Mouse (Mus musculus) midbrain, embryonic 13.5 days (tissue): ENCODE measurements at regions not wholly inside any gene's neighbourhood (a gene's known extent, or its start where the extent isn't known, plus 50 kb on each side); places are given as distances from the start of the nearest gene placed in this dataset.

ENCODE experiments used
- ATAC-seq: fragments of 200-750 bp; cut with Nextera tagmentation; 2 replicates; pipeline ENCODE4 v1.8.0; 2017; ENCODE audit warnings: mild to moderate bottlenecking, moderate TSS enrichment, moderate library complexity
- H3K27ac ChIP-seq: fragments of 300-500 bp; sonication (generic); 2 replicates; pipeline ENCODE4 v1.5.1; 2015; ENCODE audit warnings: inconsistent platforms, mild to moderate bottlenecking, moderate library complexity
- H3K27me3 ChIP-seq: fragments of 300-500 bp; sonication (generic); 2 replicates; pipeline ENCODE4 v1.6.1; 2015; ENCODE audit warnings: mild to moderate bottlenecking, inconsistent platforms
- H3K36me3 ChIP-seq: fragments of 300-500 bp; sonication (generic); 2 replicates; pipeline ENCODE4 v1.6.1; 2015; ENCODE audit warnings: mild to moderate bottlenecking, inconsistent platforms
- H3K4me1 ChIP-seq: fragments of 300-500 bp; sonication (generic); replicated peaks from 2 replicates; pipeline ENCODE4 v1.6.1; 2015; ENCODE audit warnings: inconsistent platforms
- H3K4me2 ChIP-seq: fragments of 300-500 bp; sonication (generic); replicated peaks from 2 replicates; pipeline ENCODE4 v1.6.1; 2015; ENCODE audit warnings: moderate library complexity, mild to moderate bottlenecking, inconsistent platforms
- H3K4me3 ChIP-seq: fragments of 300-500 bp; sonication (generic); replicated peaks from 2 replicates; pipeline ENCODE4 v1.5.1; 2015; ENCODE audit warnings: mild to moderate bottlenecking, inconsistent platforms
- H3K9ac ChIP-seq: fragments of 300-500 bp; sonication (generic); replicated peaks from 2 replicates; pipeline ENCODE4 v1.6.1; 2015; ENCODE audit warnings: mild to moderate bottlenecking, inconsistent platforms
- H3K9me3 ChIP-seq: fragments of 300-500 bp; sonication (generic); 2 replicates; pipeline ENCODE4 v1.6.1; 2016; ENCODE audit warnings: mild to moderate bottlenecking, inconsistent platforms
- WGBS: fragments of 180-500 bp; shearing (Covaris S2); methylation state at CpG from one replicate; pipeline ENCODE4 v1.1.7; 2015; 5-methylcytosine and 5-hydroxymethylcytosine counted together

DNA sequence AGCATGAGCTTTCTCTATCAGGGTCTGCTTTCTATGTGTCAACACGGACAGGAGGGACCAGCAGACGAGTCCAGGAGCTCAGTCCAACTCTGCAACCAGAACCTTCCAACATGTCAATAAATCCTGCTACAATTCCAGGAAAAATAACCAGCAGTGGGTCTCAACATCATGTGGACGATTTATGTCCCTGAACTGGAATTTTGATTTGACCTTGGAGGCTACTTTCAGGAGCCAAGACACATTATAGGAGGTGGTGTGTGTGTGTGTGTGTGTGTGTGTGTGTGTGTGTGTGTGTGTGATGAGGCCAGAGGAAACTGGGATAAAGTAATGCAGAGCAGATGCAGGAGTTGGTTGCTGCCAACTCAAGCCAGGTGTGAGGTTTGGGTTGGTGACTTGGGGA lies 107.8 kb downstream of the Edn3 start:
- Histone ChIP-seq H3K27me3 (no peaks in the 10 kb centered on the region), H3K27ac (no peak overlapping the region), H3K9ac (no peak overlapping the region), H3K36me3 (no peaks in the 10 kb centered on the region), H3K9me3 (no peaks in the 10 kb centered on the region), H3K4me3 (no peak overlapping the region), H3K4me1 (peaks cover 8% of the 10 kb centered on the region), H3K4me2 (no peak overlapping the region)
- ATAC-seq, result no peak
- 80% methylated on average over 3 of the region's 3 CpGs for WGBS

DNA sequence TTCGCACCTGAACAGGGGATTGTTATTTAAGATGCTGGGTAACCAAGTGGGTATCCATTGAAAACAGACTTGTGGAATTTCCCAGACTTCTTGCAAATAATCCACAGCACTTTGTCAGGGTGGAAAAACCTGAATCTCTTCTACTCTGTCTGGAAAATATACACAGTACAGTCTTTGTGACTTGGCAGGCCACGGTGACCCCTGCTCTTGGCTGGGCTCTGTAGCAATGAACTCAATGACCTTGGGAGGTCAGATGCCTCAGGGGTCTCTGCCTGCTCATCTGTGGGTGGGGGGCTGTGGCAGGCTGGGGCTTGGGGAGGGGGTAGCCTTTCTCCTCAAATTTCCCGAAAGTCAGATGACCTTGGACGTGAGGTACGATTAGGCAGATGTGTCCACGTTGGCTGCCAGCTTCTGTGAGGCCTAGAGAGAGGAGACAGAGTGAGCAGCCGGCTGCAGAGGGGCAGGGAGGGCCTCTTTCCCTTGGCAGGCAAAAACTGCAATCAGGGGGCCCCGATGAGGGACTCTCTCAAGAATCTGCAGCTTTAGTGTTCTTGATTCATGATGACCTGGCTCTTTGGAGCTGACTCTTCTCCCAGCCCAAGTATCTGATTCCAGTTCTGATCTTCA lies 108.4 kb downstream of the Edn3 start:
- Histone ChIP-seq H3K36me3 (no peaks in the 10 kb centered on the region), H3K4me3 (no peak overlapping the region), H3K4me2 (no peak overlapping the region), H3K9me3 (no peaks in the 10 kb centered on the region), H3K27ac (no peak overlapping the region), H3K27me3 (no peaks in the 10 kb centered on the region), H3K4me1 (peaks cover 8% of the 10 kb centered on the region), H3K9ac (no peak overlapping the region)
- WGBS, result 73% methylated on average over 8 of the region's 8 CpGs
- no peak for ATAC-seq

DNA sequence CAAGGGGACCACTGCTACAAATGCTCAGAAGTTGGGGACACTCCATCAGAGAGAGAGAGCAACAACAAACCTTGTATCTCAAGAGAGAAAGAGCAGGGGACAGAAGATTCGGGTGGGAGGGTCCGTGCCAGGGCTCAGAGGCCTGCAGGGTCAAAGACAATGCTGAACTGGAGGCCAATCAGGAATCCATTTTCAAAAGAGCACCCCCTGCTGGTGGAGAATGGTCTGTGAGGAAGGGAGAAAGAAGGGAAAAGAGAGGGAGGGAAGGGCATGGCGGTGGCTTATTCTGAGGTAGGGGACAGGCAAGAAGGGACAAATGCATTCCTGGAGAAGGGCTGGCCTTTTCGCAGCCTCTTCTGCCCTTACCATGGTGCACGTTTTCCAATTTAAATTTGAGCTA lies 109.9 kb downstream of the Edn3 start:
- H3K4me2 ChIP-seq, result no peak overlapping the region
- no peak overlapping the region for H3K4me3 ChIP-seq
- H3K4me1 ChIP-seq, result peaks cover 8% of the 10 kb centered on the region
- H3K36me3 ChIP-seq, result no peaks in the 10 kb centered on the region
- 56% methylated on average over 5 of the region's 5 CpGs for WGBS
- ATAC-seq, result 0 out of 2 replicates have a peak, but pooled peaks have one; percentile 25
- H3K9me3 ChIP-seq, result no peaks in the 10 kb centered on the region
- no peaks in the 10 kb centered on the region for H3K27me3 ChIP-seq
- H3K27ac ChIP-seq, result no peak overlapping the region
- no peak overlapping the region for H3K9ac ChIP-seq

DNA sequence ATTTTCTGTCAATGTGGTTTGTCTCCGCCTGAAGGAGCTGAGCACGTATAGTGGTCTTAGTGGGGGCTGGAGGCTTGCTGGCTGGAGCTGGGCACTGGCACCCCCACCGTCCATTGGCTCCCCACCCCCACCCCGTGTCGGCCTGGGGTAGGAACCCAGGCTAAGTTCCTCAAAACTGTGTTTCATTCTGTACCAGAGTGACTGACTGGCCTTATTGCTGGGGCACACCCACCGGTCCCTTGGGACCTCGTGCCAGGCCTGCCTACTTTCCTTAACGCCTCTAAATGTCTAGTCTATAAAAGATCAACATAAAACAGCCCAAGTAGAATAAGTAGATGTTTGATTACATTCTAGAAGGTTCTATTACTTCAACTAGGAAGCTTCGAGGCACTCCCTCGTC lies 110.8 kb downstream of the Edn3 start:
- no peak for ATAC-seq
- Histone ChIP-seq H3K36me3 (no peaks in the 10 kb centered on the region), H3K9me3 (no peaks in the 10 kb centered on the region), H3K9ac (no peak overlapping the region), H3K4me2 (no peak overlapping the region), H3K4me1 (peaks cover 8% of the 10 kb centered on the region), H3K27ac (no peak overlapping the region), H3K27me3 (no peaks in the 10 kb centered on the region), H3K4me3 (no peak overlapping the region)
- 89% methylated on average over 10 of the region's 10 CpGs for WGBS

DNA sequence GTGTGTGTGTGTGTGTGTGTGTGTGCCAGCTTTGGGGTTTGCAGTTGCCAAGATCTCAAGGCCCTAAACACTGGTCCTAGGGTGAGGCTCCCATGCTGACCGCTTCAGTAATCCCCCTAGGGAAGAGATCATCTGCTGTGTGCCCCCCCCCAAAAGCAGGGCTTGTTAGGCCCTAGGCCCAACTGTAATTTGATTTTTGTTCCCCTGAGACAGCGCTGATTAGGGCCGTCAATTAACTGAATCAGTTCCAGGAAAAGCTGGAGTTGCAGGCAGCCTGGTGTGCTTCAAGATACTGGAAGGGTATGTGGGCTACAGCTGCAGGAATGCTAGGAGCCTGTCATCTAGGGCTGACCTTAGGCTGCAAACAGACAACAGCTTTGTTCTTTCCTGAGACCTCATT lies 111.4 kb downstream of the Edn3 start:
- H3K4me2 ChIP-seq, result no peak overlapping the region
- H3K4me3 ChIP-seq, result no peak overlapping the region
- ATAC-seq, result 0 out of 2 replicates have a peak, but pooled peaks have one; percentile 48
- no peaks in the 10 kb centered on the region for H3K27me3 ChIP-seq
- peak overlapping the region; percentile 35; the same call in 1 of the 2 replicates for H3K27ac ChIP-seq
- H3K9ac ChIP-seq, result peak overlapping the region; percentile 19; the same call in 1 of the 2 replicates
- H3K36me3 ChIP-seq, result no peaks in the 10 kb centered on the region
- WGBS, result 59% methylated on average over 3 of the region's 3 CpGs
- peaks cover 8% of the 10 kb centered on the region for H3K4me1 ChIP-seq
- H3K9me3 ChIP-seq, result no peaks in the 10 kb centered on the region

DNA sequence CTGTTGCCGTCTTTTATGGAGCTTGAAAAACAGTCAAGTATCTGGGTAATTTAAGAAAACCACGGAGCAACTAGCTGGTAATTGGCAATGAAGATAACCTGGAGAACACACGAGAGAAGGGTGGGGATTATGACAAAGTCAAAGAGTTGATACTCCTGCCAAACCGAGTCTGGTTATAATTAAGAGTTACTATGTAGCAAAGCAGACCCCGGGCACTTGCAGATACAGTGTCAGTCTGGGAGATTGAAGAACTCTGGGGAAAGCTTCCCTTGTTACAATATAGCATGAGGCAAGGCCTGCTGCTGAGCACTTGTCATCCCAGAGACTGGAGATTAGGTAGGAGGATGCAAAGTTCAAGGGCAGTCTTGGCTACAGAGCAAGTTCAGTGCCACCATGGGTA lies 116.5 kb downstream of the Edn3 start:
- Histone ChIP-seq H3K9me3 (no peaks in the 10 kb centered on the region), H3K27me3 (no peaks in the 10 kb centered on the region), H3K4me3 (no peak overlapping the region), H3K4me2 (no peak overlapping the region), H3K36me3 (no peaks in the 10 kb centered on the region), H3K27ac (no peak overlapping the region), H3K9ac (no peak overlapping the region), H3K4me1 (peaks cover 4% of the 10 kb centered on the region)
- 67% methylated on average over 5 of the region's 5 CpGs for WGBS
- no peak for ATAC-seq

DNA sequence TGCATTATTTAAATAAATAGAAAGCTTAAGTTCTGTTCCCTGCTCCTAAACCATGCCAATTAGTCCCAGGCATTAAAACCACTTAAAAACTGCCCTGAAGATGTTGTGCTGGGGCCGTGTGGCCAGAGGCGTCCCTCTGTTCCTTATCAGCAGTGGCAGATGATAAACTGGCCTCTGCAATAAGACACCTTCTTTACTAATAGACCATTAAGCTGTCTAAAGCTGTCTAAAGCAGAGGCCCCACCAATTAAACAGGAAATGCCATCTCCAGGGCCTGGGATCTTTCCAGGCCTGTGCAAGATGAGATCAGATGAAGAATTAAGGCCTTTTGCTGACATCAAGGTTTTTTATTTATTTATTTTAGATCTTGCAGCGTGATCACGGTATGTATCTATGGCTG lies 118.6 kb downstream of the Edn3 start:
- Histone ChIP-seq H3K9me3 (no peaks in the 10 kb centered on the region), H3K9ac (no peak overlapping the region), H3K27ac (no peak overlapping the region), H3K4me1 (no peaks in the 10 kb centered on the region), H3K27me3 (no peaks in the 10 kb centered on the region), H3K4me2 (no peak overlapping the region), H3K4me3 (no peak overlapping the region), H3K36me3 (no peaks in the 10 kb centered on the region)
- 66% methylated on average over 4 of the region's 4 CpGs for WGBS
- ATAC-seq, result no peak

DNA sequence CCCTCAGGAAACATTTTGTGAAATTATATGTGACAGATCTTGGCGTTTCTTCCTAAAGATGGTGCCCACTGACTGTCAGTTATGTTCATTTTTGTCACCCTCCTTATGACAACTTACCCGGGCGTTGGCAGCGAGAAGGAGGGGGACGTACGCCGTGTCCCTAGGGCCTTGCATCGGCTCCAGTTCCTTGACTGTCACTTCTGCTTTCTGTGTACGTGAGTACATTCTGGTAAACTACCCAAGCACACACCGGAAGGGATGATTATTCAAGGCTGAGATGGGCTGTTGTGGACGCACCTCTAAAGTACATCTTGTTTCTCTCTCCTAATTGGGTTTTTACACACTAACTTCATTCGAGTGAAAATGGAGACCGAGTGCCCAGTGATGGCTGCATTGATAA lies 120.2 kb downstream of the Edn3 start:
- Histone ChIP-seq H3K4me2 (no peak overlapping the region), H3K36me3 (no peaks in the 10 kb centered on the region), H3K4me1 (no peaks in the 10 kb centered on the region), H3K9ac (no peak overlapping the region), H3K9me3 (no peaks in the 10 kb centered on the region), H3K4me3 (no peak overlapping the region), H3K27me3 (no peaks in the 10 kb centered on the region), H3K27ac (no peak overlapping the region)
- WGBS, result 87% methylated on average over 13 of the region's 13 CpGs
- no peak for ATAC-seq

DNA sequence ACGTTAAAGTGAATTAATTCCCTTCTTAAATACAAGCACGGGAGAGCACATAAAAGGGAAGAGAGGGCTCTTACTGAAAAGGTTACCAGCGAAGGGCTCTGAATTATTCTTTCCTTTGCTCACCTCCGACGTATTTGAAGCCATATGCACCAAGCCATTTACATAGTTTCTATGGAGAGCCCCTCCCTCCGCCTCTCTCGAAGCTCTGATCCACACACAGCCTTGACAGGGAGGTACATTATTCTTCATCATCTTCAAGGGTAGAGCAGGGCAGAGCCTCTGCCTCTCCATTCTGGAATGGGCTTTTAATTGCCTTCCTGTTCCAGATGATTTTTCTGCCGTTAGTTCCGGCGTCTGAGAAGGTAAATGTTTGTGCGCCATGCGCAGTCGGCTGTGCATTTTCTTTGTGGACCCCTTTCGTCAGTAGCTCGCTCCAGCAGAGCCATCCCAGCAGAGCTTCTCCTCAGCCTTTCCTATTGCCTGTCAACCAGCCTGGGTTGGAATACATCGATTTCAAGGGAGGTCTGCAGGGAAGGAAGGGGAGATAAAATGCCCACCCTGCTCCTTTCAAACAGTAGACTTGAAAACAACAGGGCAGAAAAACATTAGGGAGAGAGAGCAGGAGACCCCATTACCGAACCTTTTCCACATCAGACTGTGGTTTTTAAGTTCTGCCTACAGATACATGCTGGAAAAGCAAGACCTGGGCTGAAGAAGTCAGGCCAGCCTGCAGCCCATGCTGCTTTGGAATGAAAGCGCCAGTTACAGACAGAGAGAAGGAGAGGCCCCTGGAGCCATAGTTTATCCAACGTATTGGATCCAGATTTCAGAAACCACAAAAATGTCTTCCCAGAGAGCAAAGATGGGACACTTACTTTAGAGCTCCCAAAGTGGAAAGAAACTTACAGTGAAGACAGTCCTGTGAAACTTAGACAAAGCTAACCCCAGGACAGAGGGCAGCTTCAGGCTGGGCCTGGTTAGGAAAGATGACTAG lies 124.1 kb downstream of the Edn3 start:
- 73% methylated on average over 19 of the region's 19 CpGs for WGBS

DNA sequence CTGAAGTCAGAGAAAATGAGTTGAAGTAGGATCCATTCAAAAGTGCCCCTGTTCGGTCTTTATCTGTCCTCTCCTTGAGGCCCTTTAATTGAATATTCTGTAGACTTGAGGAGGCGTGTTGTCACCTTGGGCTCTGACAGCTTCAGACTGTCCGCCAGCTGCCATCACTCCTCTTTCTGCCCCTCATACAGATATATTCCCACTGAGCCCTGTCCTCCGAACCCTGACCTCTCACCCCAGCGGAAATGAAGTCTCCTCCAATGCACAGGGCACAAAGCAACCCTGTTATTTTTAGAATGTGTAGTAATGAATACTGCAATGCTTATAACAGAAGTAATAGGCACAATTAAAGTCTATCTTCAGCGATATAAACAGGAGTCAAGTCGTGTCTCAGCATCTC lies 117.4 kb upstream of the Gm14444 start:
- no peaks in the 10 kb centered on the region for H3K4me1 ChIP-seq
- H3K9ac ChIP-seq, result no peak overlapping the region
- H3K27ac ChIP-seq, result no peak overlapping the region
- H3K4me2 ChIP-seq, result no peak overlapping the region
- 78% methylated on average over 7 of the region's 7 CpGs for WGBS
- ATAC-seq, result no peak
- no peaks in the 10 kb centered on the region for H3K36me3 ChIP-seq
- no peak overlapping the region for H3K4me3 ChIP-seq
- H3K27me3 ChIP-seq, result no peaks in the 10 kb centered on the region
- H3K9me3 ChIP-seq, result no peaks in the 10 kb centered on the region

More for the DNA sequence above, 124.1 kb downstream of the Edn3 start:
- H3K36me3 ChIP-seq, result no peaks in the 10 kb centered on the region
- H3K4me2 ChIP-seq, result no peak overlapping the region
- no peaks in the 10 kb centered on the region for H3K9me3 ChIP-seq
- H3K4me1 ChIP-seq, result no peaks in the 10 kb centered on the region
- no peak overlapping the region for H3K9ac ChIP-seq
- H3K27me3 ChIP-seq, result no peaks in the 10 kb centered on the region
- H3K27ac ChIP-seq, result peak overlapping the region; percentile 55
- H3K4me3 ChIP-seq, result no peak overlapping the region
- ATAC-seq, result no peak

DNA sequence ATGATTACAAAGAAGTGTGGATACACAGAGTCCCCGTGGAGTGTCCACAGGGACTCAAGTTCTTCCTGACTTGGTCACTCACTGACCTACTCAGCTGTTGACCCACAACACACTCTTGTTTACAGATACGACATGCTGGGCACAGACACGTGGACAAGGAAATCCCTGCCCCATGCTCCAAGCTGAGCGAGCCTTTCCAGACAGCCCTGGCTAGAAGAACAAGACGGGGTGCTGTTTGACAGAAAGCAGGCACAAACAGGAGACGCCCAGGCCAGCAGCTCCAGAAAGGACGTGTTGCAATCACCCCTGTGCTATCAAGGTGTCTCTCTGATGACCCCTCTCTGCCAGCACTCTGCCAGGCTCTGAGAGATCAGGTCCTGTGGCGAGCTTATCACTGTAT lies 112.6 kb upstream of the Gm14444 start:
- WGBS, result 79% methylated on average over 8 of the region's 8 CpGs
- Histone ChIP-seq H3K4me3 (no peak overlapping the region), H3K27me3 (no peaks in the 10 kb centered on the region), H3K4me2 (no peak overlapping the region), H3K4me1 (no peaks in the 10 kb centered on the region), H3K9me3 (no peaks in the 10 kb centered on the region), H3K27ac (no peak overlapping the region), H3K9ac (no peak overlapping the region), H3K36me3 (no peaks in the 10 kb centered on the region)
- ATAC-seq, result no peak

DNA sequence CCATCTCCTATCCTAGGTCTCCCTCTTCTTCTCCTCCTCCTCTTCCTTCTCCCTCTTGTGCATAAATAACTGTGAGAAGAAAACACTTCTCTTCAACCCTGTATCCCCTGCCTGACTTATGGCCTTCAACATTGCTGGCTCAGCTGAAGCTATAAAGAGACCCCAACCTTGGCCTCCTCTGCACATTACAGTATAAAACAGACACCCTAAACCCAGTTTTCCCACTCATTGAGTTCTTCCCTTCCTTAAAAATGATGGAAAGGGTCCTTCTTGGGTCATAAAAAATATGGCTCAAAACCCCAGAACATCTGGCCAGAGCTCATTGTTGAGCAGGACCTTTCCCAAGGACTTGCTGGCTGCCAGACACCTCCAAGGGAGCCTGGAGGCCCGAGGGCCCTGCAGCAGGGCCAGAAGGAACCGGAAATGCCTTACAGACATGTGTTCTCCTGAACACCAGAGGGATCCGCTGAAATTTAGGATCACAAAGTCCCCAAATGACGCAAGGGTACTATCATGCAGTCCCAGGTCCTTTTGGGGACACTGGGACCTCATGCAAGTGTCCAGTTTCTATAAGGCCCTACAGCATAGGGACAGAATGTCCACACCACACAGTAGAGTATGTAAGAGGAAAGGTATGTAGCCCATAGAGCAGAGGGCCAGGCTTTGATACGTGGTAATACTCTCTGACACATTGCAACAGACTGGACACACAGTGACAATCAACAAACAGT lies 109.9 kb upstream of the Gm14444 start:
- no peaks in the 10 kb centered on the region for H3K4me1 ChIP-seq
- no peak overlapping the region for H3K9ac ChIP-seq
- H3K4me2 ChIP-seq, result no peak overlapping the region
- 82% methylated on average over 5 of the region's 5 CpGs for WGBS
- no peak overlapping the region for H3K4me3 ChIP-seq
- no peak overlapping the region for H3K27ac ChIP-seq
- no peaks in the 10 kb centered on the region for H3K36me3 ChIP-seq
- H3K9me3 ChIP-seq, result no peaks in the 10 kb centered on the region
- ATAC-seq, result peak; percentile 44; the same call in 1 of the 2 replicates
- no peaks in the 10 kb centered on the region for H3K27me3 ChIP-seq
